Mouse (Mus musculus) liver, embryonic 11.5 days (tissue): ENCODE measurements around the gene Ranbp3. TPM values are rescaled to one million over a fixed set of nuclear protein-coding genes. Genes with fewer than 3 reads are reported as not detected.

ENCODE experiments used
- ATAC-seq: fragments of 200-750 bp; cut with Nextera tagmentation; replicated peaks from 2 replicates; pipeline ENCODE4 v1.8.0; 2017; ENCODE audit warnings: moderate number of reproducible peaks, mild to moderate bottlenecking, moderate TSS enrichment, moderate library complexity; ENCODE audit not compliant: low FRiP score
- DNase-seq: peaks from one replicate; pipeline ENCODE4 v3.0.0-alpha.2; 2017; ENCODE audit warnings: low spot score
- H3K27ac ChIP-seq: fragments of 300-500 bp; sonication (generic); 2 replicates; pipeline ENCODE4 v1.5.1; 2014; ENCODE audit warnings: mild to moderate bottlenecking, low read depth, low read length, control low read depth
- H3K27me3 ChIP-seq: fragments of 300-500 bp; sonication (generic); replicated peaks from 2 replicates; pipeline ENCODE4 v1.6.1; 2014; ENCODE audit warnings: low read length, mixed read lengths; ENCODE audit not compliant: control insufficient read depth, insufficient read depth
- H3K36me3 ChIP-seq: fragments of 300-500 bp; sonication (generic); 2 replicates; pipeline ENCODE4 v1.6.1; 2014; ENCODE audit warnings: mild to moderate bottlenecking, low read length, moderate library complexity, mixed read lengths; ENCODE audit not compliant: control insufficient read depth, insufficient read depth
- H3K4me1 ChIP-seq: fragments of 300-500 bp; sonication (generic); replicated peaks from 2 replicates; pipeline ENCODE4 v1.6.1; 2014; ENCODE audit warnings: low read length, mixed read lengths; ENCODE audit not compliant: control insufficient read depth, insufficient read depth
- H3K4me2 ChIP-seq: fragments of 300-500 bp; sonication (generic); 2 replicates; pipeline ENCODE4 v1.6.1; 2014; ENCODE audit warnings: mild to moderate bottlenecking, control low read depth, moderate library complexity
- H3K4me3 ChIP-seq: fragments of 300-500 bp; sonication (generic); 2 replicates; pipeline ENCODE4 v1.5.1; 2014; ENCODE audit warnings: low read depth, low read length, control low read depth
- H3K9ac ChIP-seq: fragments of 300-500 bp; sonication (generic); 2 replicates; pipeline ENCODE4 v1.6.1; 2014; ENCODE audit warnings: low read depth, low read length, control low read depth
- H3K9me3 ChIP-seq: fragments of 300-500 bp; sonication (generic); 2 replicates; pipeline ENCODE4 v1.6.1; 2016; ENCODE audit warnings: low read length, inconsistent platforms, mixed read lengths; ENCODE audit not compliant: control insufficient read depth
- WGBS: fragments of 180-500 bp; shearing (Covaris S2); extraction: QIAGEN DNeasy Blood & Tissue Kit; methylation state at CpG from one replicate; pipeline ENCODE4 v1.1.7; 2014; 5-methylcytosine and 5-hydroxymethylcytosine counted together
- polyA plus RNA-seq: library from polyadenylated mRNA; unstranded; fragments of >200 nt; fragmentation: Nextera tagmentation; extraction: Ambion mirVana; gene quantifications from 2 replicates; pipeline ENCODE4 v1.2.1, GENCODE M21; 2014

The Ranbp3 gene
- polyA plus RNA-seq, 1 experiment from 2014 or later: 94.3 TPM

- no peak overlapping the region for H3K9ac ChIP-seq
- H3K4me3 ChIP-seq: no peak overlapping the region
- H3K27me3 ChIP-seq: peaks cover 12% of the 10 kb centered on the region; the same call in 1 of the 2 replicates
- 70% methylated on average over 17 of the region's 17 CpGs for WGBS
- H3K9me3 ChIP-seq: no peaks in the 10 kb centered on the region
- H3K4me2 ChIP-seq: no peak overlapping the region
- no peak for ATAC-seq
- DNase-seq: no peak
- no peaks in the 10 kb centered on the region for H3K4me1 ChIP-seq
- no peak overlapping the region for H3K27ac ChIP-seq
- H3K36me3 ChIP-seq: no peaks in the 10 kb centered on the region
Measured at GRCm38 (mm10) chr17:56740788-56741160, 67.7 kb downstream of the Ranbp3 start.

DNA sequence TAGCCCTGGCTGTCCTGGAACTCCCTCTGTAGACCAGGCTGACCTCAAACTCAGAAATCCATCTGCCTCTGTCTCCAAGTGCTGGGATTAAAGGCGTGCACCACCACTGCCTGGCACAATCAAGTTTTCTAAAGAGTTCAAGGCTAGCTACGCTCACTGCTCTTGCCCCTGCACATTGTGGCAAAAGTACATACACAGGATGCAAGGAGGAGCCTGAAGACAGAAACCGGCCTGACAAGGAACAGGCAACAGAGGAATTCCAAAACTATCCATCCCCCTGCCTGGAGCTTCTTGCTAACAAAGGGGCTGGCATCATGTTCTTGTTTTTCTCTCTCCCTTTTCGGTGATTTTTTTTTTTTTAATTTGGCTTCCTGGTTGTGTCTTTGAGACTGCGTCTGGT, 71.1 kb downstream of the Ranbp3 start:
- no peak overlapping the region for H3K4me3 ChIP-seq
- H3K4me1 ChIP-seq: no peaks in the 10 kb centered on the region
- 50% methylated on average over 5 of the region's 5 CpGs for whole genome bisulfite sequencing
- ATAC-seq: no peak
- no peak for DNase-seq
- no peaks in the 10 kb centered on the region for H3K36me3 ChIP-seq
- no peak overlapping the region for H3K27ac ChIP-seq
- H3K9me3 ChIP-seq: no peaks in the 10 kb centered on the region
- 0 out of 2 replicates have a peak, but pooled peaks cover 3% of the 10 kb centered on the region for H3K27me3 ChIP-seq
- H3K9ac ChIP-seq: no peak overlapping the region
- no peak overlapping the region for H3K4me2 ChIP-seq

- H3K27ac ChIP-seq: no peak overlapping the region
Measured at GRCm38 (mm10) chr17:56751404-56752072, 78.4 kb downstream of the Ranbp3 start.

DNA sequence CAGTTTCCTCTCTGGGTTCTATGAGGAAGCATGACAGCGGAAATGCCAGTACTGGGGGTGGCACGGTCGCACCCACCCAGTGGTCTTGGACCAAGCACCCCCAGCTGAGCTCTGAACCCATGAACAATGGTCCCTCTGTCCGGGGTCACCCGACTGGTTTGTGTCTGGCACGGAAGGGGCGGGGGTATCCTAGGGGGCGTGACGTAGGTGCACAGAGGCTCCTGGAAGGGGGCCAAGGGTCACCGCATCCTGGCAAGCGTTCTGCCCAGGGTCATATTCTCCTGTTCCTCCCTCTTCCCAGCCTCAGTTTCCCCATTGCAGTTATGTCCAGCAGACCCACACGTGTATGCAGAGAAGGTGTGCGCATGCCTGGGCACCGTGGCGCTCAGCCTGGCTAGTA, 80.4 kb downstream of the Ranbp3 start:
- peaks cover 74% of the 10 kb centered on the region for H3K27me3 ChIP-seq
- peaks cover 25% of the 10 kb centered on the region for H3K4me1 ChIP-seq
- 30% methylated on average over 15 of the region's 15 CpGs for WGBS
- no peak overlapping the region for H3K9ac ChIP-seq
- H3K4me3 ChIP-seq: no peak overlapping the region; the same call in 1 of the 2 replicates
- H3K36me3 ChIP-seq: no peaks in the 10 kb centered on the region
- H3K27ac ChIP-seq: no peak overlapping the region
- ATAC-seq (no peak), DNase-seq (no peak)
- H3K4me2 ChIP-seq: no peak overlapping the region
- no peaks in the 10 kb centered on the region for H3K9me3 ChIP-seq

More at GRCm38 (mm10) chr17:56751404-56752072, 78.4 kb downstream of the Ranbp3 start:
- Histone ChIP-seq H3K4me2 (peak overlapping the region; percentile 57), H3K4me1 (peaks cover 10% of the 10 kb centered on the region), H3K36me3 (no peaks in the 10 kb centered on the region), H3K9ac (no peak overlapping the region), H3K9me3 (no peaks in the 10 kb centered on the region), H3K4me3 (peak overlapping the region; percentile 32), H3K27me3 (peaks cover 65% of the 10 kb centered on the region)
- WGBS: 20% methylated on average over 71 of the region's 71 CpGs
- ATAC-seq: peak; percentile 72
- peak; percentile 66 for DNase-seq

- Histone ChIP-seq H3K36me3 (no peaks in the 10 kb centered on the region), H3K9ac (no peak overlapping the region), H3K27ac (no peak overlapping the region), H3K4me2 (peak overlapping the region; percentile 35), H3K4me1 (peaks cover 29% of the 10 kb centered on the region), H3K4me3 (peak overlapping the region; percentile 11; the same call in 1 of the 2 replicates), H3K27me3 (peaks cover 74% of the 10 kb centered on the region), H3K9me3 (no peaks in the 10 kb centered on the region)
- 12% methylated on average over 36 of the region's 36 CpGs for WGBS
- no peak for DNase-seq
- ATAC-seq: no peak
Measured at GRCm38 (mm10) chr17:56754271-56755185, 81.4 kb downstream of the Ranbp3 start.

- ATAC-seq (peak; percentile 1; the same call in 1 of the 2 replicates), DNase-seq (no peak)
- peak overlapping the region; percentile 98 for H3K4me2 ChIP-seq
- peaks cover 55% of the 10 kb centered on the region for H3K27me3 ChIP-seq
- peak overlapping the region; percentile 70 for H3K9ac ChIP-seq
- peak overlapping the region; percentile 77; the same call in 1 of the 2 replicates for H3K27ac ChIP-seq
- no peaks in the 10 kb centered on the region for H3K9me3 ChIP-seq
- peaks cover 32% of the 10 kb centered on the region for H3K4me1 ChIP-seq
- H3K36me3 ChIP-seq: no peaks in the 10 kb centered on the region
- peak overlapping the region; percentile 62 for H3K4me3 ChIP-seq
- WGBS: 3% methylated on average over 47 of the region's 51 CpGs
Measured at GRCm38 (mm10) chr17:56756703-56757399, 83.8 kb downstream of the Ranbp3 start.

- peak; percentile 72 for ATAC-seq
- H3K36me3 ChIP-seq: no peaks in the 10 kb centered on the region
- no peaks in the 10 kb centered on the region for H3K9me3 ChIP-seq
- peaks cover 36% of the 10 kb centered on the region for H3K4me1 ChIP-seq
- peak within 1 kb of the TSS; percentile 77 for H3K27ac ChIP-seq
- H3K4me3 ChIP-seq: peak within 1 kb of the TSS; percentile 62
- WGBS: 2% methylated on average over 48 of the region's 48 CpGs
- H3K9ac ChIP-seq: peak within 1 kb of the TSS; percentile 70
- peak within 1 kb of the TSS; percentile 98 for H3K4me2 ChIP-seq
- peaks cover 48% of the 10 kb centered on the region for H3K27me3 ChIP-seq
- DNase-seq: peak; percentile 87
Measured at GRCm38 (mm10) chr17:56757416-56758123, 84.5 kb downstream of the Ranbp3 start, which contains the start of gene Nrtn. Nrtn (minus strand) TSS chr17:56757530.

DNA sequence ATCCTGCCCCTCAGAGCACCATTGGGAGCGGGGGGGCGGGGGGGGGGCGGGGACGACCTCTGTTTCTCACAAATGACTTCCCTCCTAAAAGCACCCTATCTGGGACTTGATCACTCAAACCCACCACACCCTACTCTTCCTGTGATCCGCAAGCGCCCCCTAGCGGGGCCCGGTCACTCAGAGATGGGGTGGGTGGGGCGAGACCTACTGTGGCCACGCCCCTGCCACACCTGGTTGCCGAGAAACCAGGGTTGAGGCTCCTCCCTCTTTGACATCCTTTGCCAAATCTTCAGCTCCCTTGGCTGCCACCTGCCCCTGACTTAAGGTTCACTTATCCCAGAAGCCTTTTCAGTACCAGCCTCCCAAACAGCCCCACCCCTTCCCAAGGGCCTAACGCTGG, 85.0 kb downstream of the Ranbp3 start:
- ATAC-seq: peak; percentile 34; the same call in 1 of the 2 replicates
- peak overlapping the region; percentile 98 for H3K4me2 ChIP-seq
- DNase-seq: peak; percentile 78
- no peaks in the 10 kb centered on the region for H3K9me3 ChIP-seq
- H3K36me3 ChIP-seq: no peaks in the 10 kb centered on the region
- peaks cover 41% of the 10 kb centered on the region for H3K4me1 ChIP-seq
- peak overlapping the region; percentile 62 for H3K4me3 ChIP-seq
- WGBS: 6% methylated on average over 12 of the region's 12 CpGs
- peak overlapping the region; percentile 77; the same call in 1 of the 2 replicates for H3K27ac ChIP-seq
- H3K27me3 ChIP-seq: peaks cover 42% of the 10 kb centered on the region
- H3K9ac ChIP-seq: no peak overlapping the region; the same call in 1 of the 2 replicates
